Mouse (Mus musculus) subcutaneous adipose tissue, adult 2 months (tissue): ENCODE data around the gene Zfp248. TPM values are rescaled to one million over a fixed set of nuclear protein-coding genes. Genes with fewer than 3 reads are reported as not detected.

Source experiments
- polyA plus RNA-seq: library from polyadenylated mRNA; depleted of rRNA; stranded (reverse); fragments of >200 nt; gene quantifications from 2 replicates; pipeline ENCODE4 v1.2.3, GENCODE M21; 2012; ENCODE audit warnings: low replicate concordance; rRNA removed

Gene Zfp248
- polyA plus RNA-seq: 1.4 and 1.8 TPM in 2 replicates

GRCm38 (mm10) chr6:118455042-118455631 lies at the start of gene Zfp248:
Gene Zfp248, minus strand, starts transcription at chr6:118455528.

GRCm38 (mm10) chr6:118478957-118479708 lies 23.8 kb upstream of the Zfp248 start, which contains the start of gene Zfp9:
Gene Zfp9, minus strand, starts transcription at chr6:118479320.

GRCm38 (mm10) chr6:118419050-118419920 lies 36.0 kb downstream of the Zfp248 start, which contains the start of gene Bms1:
Gene Bms1, minus strand, starts transcription at chr6:118419474.

Other genes with a start within 250 kb of the Zfp248 start
- 4.4 and 7.1 TPM in 2 replicates for gene Bms1, start 36.1 kb downstream of the Zfp248 start, polyA plus RNA-seq
- gene Zfp9, start 23.8 kb upstream of the Zfp248 start, polyA plus RNA-seq: 2.4 and 5.7 TPM in 2 replicates
- gene Ankrd26, start 106.7 kb upstream of the Zfp248 start, polyA plus RNA-seq: 0.76 and 2.2 TPM in 2 replicates